Mouse (Mus musculus) cerebellum, adult 2 months (tissue): ENCODE results near the gene Cxcr1. TPM values are rescaled to one million over a fixed set of nuclear protein-coding genes. Genes with fewer than 3 reads are reported as not detected.
"Not testable (repeated sequence)": the region's sequence is repeated elsewhere in the genome, so short reads cannot be mapped to it uniquely, and the experiment has no call there.

Source experiments
- DNase-seq, 2 experiments: peaks; one replicate each; pipeline ENCODE4 v3.0.0; 2021
- H3K27ac ChIP-seq: fragments of 200-500 bp; 2 replicates; pipeline ENCODE4 v1.5.1; 2012; ENCODE audit warnings: low read length, control low read depth, inconsistent platforms; ENCODE audit not compliant: insufficient read depth
- H3K27me3 ChIP-seq: fragments of 200-500 bp; 2 replicates; pipeline ENCODE4 v1.6.1; 2012; ENCODE audit warnings: inconsistent platforms, mild to moderate bottlenecking, low read length, moderate library complexity; ENCODE audit not compliant: control insufficient read depth, insufficient read depth
- H3K4me1 ChIP-seq: fragments of 200-500 bp; 2 replicates; pipeline ENCODE4 v1.6.1; 2011; ENCODE audit warnings: low read length; ENCODE audit not compliant: control insufficient read depth, insufficient read depth
- H3K4me3 ChIP-seq: fragments of 200-500 bp; replicated peaks from 2 replicates; pipeline ENCODE3; 2011; ENCODE audit warnings: mild to moderate bottlenecking, low read depth, low read length, control low read depth; ENCODE audit not compliant: insufficient read depth
- CTCF ChIP-seq: fragments of 200-500 bp; IDR thresholded peaks from 2 replicates; pipeline ENCODE4 v1.5.1; 2011; ENCODE audit warnings: low read depth, mild to moderate bottlenecking, control low read depth, low read length, moderate library complexity, borderline replicate concordance; ENCODE audit not compliant: insufficient read depth
- POLR2A ChIP-seq: fragments of 200-500 bp; IDR thresholded peaks from 2 replicates; pipeline ENCODE4 v1.6.1; 2011; ENCODE audit warnings: low read length, control low read depth, borderline replicate concordance; ENCODE audit not compliant: insufficient read depth
- WGBS: fragments of 180-500 bp; shearing (Covaris S2); methylation state at CpG from one replicate; pipeline ENCODE4 v1.1.7; 2018; 5-methylcytosine and 5-hydroxymethylcytosine counted together
- polyA plus RNA-seq: library from polyadenylated mRNA; depleted of rRNA; stranded (reverse); fragments of >200 nt; gene quantifications from 2 replicates; pipeline ENCODE4 v1.2.3, GENCODE M21; 2012

Cxcr1 gene
- polyA plus RNA-seq, 1 experiment: not detected

- H3K4me1 ChIP-seq: no peaks in the 10 kb centered on the region
- H3K27me3 ChIP-seq: no peaks in the 10 kb centered on the region
- no peak for TF ChIP-seq POLR2A
- no peak for TF ChIP-seq CTCF
- no peak overlapping the region for H3K27ac ChIP-seq
- 44% methylated on average over 5 of the region's 5 CpGs for WGBS
- H3K4me3 ChIP-seq: no peak overlapping the region
- peak; percentile 11 to 16 for DNase-seq
These were observed 27.3 kb downstream of the Cxcr1 start for GRCm38 (mm10) chr1:74167136-74167535.

GRCm38 (mm10) chr1:74160036-74160435 lies 34.4 kb downstream of the Cxcr1 start:
- H3K27me3 ChIP-seq: no peaks in the 10 kb centered on the region
- no peak overlapping the region for H3K27ac ChIP-seq
- no peak for TF ChIP-seq CTCF
- TF ChIP-seq POLR2A: no peak
- H3K4me3 ChIP-seq: no peak overlapping the region
- no peak for DNase-seq
- H3K4me1 ChIP-seq: no peaks in the 10 kb centered on the region
- WGBS: 76% methylated on average over 2 of the region's 2 CpGs

- 82% methylated on average over 5 of the region's 5 CpGs for WGBS
- DNase-seq, H3K27me3 ChIP-seq, H3K4me3 ChIP-seq, H3K27ac ChIP-seq, H3K4me1 ChIP-seq: not testable (repeated sequence)
These were observed 34.8 kb downstream of the Cxcr1 start for GRCm38 (mm10) chr1:74159613-74160012.

GRCm38 (mm10) chr1:74156381-74156910 lies 38.0 kb downstream of the Cxcr1 start:
- TF ChIP-seq CTCF: no peak
- no peak for TF ChIP-seq POLR2A
- no peaks in the 10 kb centered on the region for H3K27me3 ChIP-seq
- WGBS: 83% methylated on average over 14 of the region's 14 CpGs
- no peaks in the 10 kb centered on the region for H3K4me1 ChIP-seq
- no peak overlapping the region for H3K4me3 ChIP-seq
- no peak for DNase-seq
- H3K27ac ChIP-seq: no peak overlapping the region

GRCm38 (mm10) chr1:74155435-74156012 lies 38.9 kb downstream of the Cxcr1 start:
- no peak overlapping the region for H3K27ac ChIP-seq
- no peaks in the 10 kb centered on the region for H3K27me3 ChIP-seq
- no peak for DNase-seq
- no peak overlapping the region for H3K4me3 ChIP-seq
- WGBS: 91% methylated on average over 6 of the region's 6 CpGs
- H3K4me1 ChIP-seq: no peaks in the 10 kb centered on the region
- TF ChIP-seq CTCF (no peak), POLR2A (no peak)

- WGBS: 76% methylated on average over 8 of the region's 8 CpGs
- Histone ChIP-seq H3K27ac (no peak within 1 kb of the TSS), H3K4me1 (no peaks in the 10 kb centered on the region), H3K27me3 (no peaks in the 10 kb centered on the region), H3K4me3 (no peak within 1 kb of the TSS)
- TF ChIP-seq CTCF: no peak
- no peak for TF ChIP-seq POLR2A
- DNase-seq: no peak
These were observed 40.8 kb downstream of the Cxcr1 start, which contains the start of gene Cxcr2 for GRCm38 (mm10) chr1:74153461-74154184. TSS of gene Cxcr2 (plus strand) at chr1:74153989.

- DNase-seq: no peak
- Histone ChIP-seq H3K27ac (no peak overlapping the region), H3K27me3 (no peaks in the 10 kb centered on the region), H3K4me3 (no peak overlapping the region), H3K4me1 (no peaks in the 10 kb centered on the region)
- WGBS: 79% methylated on average over 3 of the region's 3 CpGs
- no peak for TF ChIP-seq POLR2A
- no peak for TF ChIP-seq CTCF
These were observed 43.3 kb downstream of the Cxcr1 start for GRCm38 (mm10) chr1:74151091-74151490.

GRCm38 (mm10) chr1:74150101-74150500 lies 44.3 kb downstream of the Cxcr1 start:
- Histone ChIP-seq H3K4me3 (no peak overlapping the region), H3K27me3 (no peaks in the 10 kb centered on the region), H3K27ac (no peak overlapping the region), H3K4me1 (no peaks in the 10 kb centered on the region)
- TF ChIP-seq POLR2A (no peak), CTCF (no peak)
- DNase-seq: no peak
- WGBS: 66% methylated on average over 3 of the region's 3 CpGs
